Mouse (Mus musculus) 3134 (cell line): Measurements from ENCODE around the gene Pbxip1.

ENCODE experiments used
- DNase-seq: peaks from one replicate; pipeline ENCODE4 v3.0.0-alpha.2; 2011; ENCODE audit warnings: low spot score; ENCODE audit not compliant: insufficient read length; ENCODE audit errors: extremely low read depth

Pbxip1 gene

GRCm38 (mm10) chr3:89436176-89437113 is at the start of gene Pbxip1:
TSS of gene Pbxip1 (plus strand) at chr3:89436706.
- DNase-seq, result peak; percentile 65

DNA sequence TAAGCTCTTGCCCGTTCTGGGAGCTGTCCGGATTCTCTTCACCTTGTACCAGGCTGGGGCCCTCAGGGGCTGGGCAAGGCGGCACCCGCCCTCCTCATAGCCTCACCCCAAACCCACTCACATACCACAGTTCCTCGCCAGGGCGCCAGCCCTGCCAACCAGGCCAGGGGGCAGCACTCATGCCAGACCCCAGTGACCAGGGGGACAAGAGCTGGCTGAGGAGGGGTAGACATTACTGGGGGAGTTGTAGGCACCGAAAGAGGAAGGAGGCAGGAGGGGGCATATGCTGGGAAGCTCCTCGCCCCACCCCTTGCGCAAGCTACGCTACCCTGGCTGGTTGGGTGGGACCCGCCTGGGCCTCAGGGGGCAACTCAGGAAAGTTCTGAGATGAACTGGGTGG is 48.9 kb upstream of the Pbxip1 start:
- no peak for DNase-seq

DNA sequence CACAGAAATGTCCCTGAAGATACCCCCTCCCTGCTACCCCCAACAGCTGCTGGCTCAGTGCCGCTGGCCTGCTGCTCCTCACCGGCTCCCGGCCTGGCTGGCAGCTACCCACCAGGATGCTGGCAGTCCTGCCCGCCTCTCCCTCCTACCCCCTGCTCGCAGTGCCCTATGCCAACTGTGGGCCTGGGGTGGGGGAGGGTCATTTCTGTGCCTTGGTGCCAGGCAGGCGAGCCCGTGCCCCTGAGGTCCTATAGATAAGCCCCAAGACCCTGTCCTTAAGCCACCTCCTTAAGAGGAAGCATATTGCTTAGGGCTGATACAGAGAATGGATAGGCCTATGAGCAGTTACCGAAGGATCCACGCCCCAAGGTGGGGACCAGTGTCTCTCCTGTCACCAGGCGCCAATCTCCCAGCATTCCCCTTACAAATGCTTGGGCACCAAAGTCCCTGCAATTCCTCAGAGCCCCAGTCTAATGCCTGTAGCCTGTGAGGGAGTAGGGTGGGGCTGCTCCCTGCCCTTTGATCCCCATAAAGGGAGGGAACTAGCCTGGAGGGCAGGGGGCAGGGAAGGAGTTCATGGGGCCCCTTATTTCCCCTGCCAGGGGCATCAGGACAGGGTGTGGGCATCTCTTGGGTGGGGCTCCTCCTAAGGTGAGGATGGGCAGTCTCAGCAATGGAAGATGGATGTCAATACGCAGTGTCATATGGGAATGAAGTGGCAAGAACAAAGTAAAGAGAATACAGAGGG is 48.2 kb upstream of the Pbxip1 start:
- peak; percentile 66 for DNase-seq

DNA sequence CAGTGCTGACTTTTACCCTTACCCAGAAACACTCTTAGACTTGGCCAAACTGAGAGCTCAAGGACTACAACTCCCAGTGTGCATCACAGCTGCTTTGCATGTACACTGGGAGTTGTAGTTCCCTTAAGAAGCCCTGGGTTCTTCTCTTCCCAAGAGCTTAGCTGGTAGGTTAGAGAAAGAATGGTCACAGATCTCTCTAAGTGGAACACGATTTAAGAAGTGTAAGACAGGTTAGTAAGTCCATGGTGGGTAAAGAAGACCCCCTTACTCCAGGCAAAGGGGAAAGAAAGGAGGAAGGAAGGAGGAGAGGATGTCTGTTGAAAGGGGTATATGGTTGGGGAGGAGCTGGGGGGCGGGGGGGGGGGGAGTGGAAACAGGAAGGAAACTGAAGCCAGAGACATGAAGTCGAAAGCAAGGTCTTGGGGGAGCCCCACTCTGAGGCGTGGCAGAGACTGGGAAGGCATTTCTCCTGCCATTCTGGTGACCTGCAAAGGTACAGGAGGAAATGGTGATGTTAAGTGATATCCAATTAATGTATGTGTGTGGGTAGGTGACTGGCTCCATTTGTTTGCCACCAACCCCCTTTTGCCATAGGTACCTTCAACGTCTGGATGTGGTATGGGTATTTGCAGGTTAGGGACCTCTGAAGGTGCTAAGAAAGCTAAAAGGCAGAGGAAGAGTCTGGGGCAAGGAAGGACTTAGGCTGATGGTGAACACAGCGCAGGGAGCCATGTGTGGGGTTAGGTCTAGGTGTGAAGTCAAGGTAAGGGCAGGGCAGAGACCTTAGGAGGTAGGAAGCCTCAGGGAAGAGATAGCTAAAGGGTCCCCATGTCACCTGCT is 47.4 kb upstream of the Pbxip1 start:
- DNase-seq, result no peak

GRCm38 (mm10) chr3:89390111-89390515 is 46.4 kb upstream of the Pbxip1 start:
- DNase-seq, result peak; percentile 77

DNA sequence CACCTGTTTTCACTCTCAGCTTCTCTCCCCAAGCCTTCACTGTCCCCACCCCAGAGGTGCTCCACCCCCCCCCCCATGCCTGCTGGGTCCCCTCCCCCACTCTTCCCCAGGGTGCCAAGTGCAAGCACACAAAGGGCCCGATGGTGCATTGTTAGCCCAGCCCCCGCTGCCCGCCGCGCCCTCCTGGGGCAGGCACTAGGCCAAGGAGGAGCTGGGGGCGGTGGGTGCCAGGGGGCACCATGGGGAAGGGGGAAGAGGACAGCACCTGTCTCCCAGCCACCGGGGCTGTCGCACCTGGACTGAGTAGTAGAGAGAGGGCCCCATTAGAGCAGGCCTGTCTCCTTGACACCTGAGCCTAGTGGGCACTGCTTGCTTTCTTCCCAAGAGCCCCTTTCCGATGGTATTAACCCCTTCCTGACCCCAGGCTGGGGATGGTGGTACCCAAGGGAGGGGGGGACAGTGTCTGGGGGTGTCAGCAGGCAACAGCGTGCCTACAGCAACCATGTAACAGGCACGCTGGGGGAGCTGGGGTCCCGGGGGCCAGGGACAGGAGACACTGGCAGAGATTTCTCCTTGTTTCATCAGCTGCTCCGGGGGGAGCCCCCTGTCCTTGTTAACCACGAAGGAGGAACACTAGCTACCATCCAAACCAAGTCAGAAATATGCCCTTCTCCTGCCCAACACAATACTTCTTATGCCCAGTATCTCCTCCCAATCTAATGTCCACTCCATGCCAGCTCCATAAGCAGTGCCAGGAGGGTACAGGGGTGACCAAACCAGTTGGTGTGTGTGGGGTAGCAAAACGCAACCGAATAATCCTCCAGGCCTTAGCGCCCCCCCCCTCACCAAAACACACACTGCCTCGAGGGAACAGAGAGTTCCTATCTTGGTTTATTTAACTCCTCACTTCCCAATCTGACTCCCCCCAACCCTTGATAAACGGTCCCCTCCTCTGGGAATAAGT is 45.5 kb upstream of the Pbxip1 start:
- DNase-seq, result peak; percentile 50

DNA sequence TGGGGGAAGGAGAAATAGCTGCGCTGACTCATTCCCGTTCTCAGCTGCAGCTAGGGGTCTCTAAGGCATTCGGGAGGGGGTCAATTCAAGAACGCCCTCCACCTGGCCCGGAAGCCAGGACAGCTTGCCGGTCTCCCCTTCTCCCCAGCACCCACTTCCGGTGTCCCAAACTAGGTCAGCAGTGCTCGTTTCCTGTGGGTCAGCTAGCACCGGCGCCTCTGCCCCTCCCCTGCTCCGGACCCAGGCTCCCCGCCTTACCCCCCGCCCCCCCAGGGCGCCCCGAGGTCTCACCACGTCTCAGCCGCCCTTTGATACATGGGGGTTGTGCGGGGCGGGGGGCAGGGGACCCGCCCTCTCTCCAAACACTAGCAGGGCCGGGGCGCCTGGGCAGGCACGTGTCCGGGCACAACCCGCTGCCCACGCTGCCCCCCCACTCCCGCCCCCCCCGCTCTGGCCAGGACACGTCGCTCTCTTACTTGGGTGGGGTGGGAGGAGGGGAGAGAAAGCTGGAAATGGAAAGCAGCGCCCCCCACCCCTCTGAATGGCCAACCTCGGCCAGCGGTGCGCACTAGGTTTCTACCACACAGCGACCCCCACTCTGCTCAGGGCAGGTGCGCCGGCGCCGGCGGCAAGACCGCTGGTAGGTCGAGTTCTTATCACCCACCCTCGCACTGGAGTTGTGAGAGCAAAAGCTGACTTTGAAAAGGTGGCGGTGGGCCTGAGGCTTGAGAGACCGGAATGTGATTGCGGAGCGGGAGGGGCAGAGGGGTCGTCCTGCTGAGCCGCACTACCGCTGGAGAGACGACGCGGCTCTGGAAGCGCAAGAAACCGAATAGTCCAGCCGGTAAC is 44.6 kb upstream of the Pbxip1 start:
- DNase-seq, result peak; percentile 86

DNA sequence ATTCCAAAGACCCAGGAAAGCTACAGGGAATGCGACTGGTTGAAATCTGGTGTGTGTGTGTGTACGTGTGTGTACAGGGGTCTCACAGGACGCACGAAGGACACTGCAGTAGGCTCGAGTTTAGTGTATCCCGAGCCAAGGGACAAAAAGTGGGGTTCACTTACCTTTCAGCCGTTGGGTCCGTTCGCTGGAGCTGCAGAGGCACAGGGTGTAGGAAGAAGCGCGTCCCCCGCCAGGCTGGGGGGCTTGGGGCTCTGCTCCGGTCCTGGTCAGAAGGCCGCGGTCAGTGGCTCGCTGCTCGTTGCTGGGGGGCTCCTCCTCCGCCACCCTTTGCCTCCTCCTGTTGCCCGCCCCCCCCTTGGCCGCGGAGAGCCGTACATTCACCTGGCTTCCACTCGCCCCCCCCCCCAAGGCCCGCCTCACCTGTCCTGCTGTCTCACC is 43.6 kb upstream of the Pbxip1 start:
- DNase-seq, result peak; percentile 64

GRCm38 (mm10) chr3:89393605-89394004 is 42.9 kb upstream of the Pbxip1 start:
- peak; percentile 96 for DNase-seq

- DNase-seq, result peak; percentile 87
Measured at GRCm38 (mm10) chr3:89394006-89394893, 42.3 kb upstream of the Pbxip1 start, which contains the start of gene Zbtb7b. TSS of gene Zbtb7b (minus strand) at chr3:89394776.

DNA sequence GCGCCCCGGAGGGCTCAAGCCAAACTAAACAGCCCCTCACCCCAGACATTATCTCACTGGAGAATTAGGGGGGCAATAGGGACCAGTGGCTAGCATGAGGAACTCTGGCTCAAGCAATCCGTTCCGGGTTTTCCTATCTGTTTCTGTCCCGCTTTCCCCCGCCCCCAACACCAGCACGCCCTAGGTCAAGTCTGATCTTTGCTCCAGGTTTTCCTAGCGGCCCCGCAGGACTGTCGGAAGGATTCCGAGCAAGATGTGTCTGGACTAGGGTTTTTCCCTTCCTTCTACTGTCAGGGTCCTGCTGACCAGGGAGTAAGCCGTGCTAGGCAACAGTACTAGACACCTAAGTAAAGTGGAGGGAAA is 41.6 kb upstream of the Pbxip1 start:
- DNase-seq, result no peak

DNA sequence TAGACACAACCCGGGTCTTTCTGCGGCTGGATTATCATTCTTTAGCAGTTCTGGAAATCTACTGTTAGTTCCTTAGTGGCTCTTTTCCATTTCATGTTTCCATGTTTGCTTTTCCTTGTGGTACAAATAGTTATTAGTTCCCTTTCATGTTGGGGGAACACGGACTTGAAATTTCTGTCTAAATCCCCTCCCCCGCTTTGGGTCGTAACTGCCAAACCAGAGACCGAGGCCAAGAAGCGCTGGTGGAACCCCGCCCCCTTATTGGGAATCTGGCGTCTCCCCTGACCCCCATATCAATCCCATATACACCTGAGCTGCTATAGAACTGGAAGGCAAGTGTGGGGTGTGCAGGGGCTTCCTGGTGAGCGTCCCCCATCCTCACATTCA is 41.1 kb upstream of the Pbxip1 start:
- no peak for DNase-seq

GRCm38 (mm10) chr3:89395806-89396653 is 40.5 kb upstream of the Pbxip1 start:
- DNase-seq, result peak; percentile 62

- DNase-seq, result no peak
Measured at GRCm38 (mm10) chr3:89396654-89397005, 39.9 kb upstream of the Pbxip1 start.

DNA sequence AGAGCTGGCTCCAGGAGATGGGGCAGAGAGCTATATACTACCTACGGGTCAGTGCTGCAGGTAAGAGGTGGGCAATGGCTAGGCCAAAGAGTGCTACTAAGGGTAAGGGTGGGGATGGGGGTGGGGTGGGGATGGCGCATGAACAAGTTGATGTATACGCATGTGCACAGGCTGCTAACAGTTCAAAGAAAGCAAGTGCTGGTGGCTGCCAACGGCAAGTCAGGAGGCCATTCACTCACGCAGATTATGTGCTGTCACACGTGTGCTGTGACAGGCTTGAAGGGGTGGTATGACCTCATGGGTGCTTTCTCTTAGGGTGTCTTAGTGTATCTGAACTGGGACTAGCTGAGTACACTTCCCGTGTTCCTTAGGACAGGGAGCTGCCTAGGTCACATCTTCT is 35.2 kb upstream of the Pbxip1 start:
- DNase-seq, result no peak

- DNase-seq, result no peak
Measured at GRCm38 (mm10) chr3:89402693-89403092, 33.8 kb upstream of the Pbxip1 start, which contains the start of gene Lenep. TSS of gene Lenep (minus strand) at chr3:89402793.

DNA sequence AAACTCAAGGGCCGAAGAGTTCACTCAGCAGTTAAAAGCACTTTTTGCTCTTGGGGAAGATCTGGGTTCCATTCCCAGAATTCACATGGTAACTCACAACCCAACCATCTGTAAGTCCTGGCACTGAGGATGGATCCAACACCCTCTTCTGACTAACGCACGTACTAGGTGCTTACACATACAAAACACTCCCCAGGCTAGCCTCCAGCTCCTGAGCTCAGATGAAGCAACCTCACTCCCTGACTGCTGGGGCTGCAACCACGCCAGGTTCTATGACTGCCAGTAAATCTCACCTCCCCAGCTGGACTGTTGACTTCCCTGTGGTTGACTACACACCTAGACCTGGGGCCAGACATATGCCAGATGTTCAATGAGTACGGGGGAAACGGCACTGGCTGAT is 29.6 kb upstream of the Pbxip1 start:
- DNase-seq, result no peak
